Mouse (Mus musculus): ENCODE results near the gene Trim72. TPM values are rescaled to one million over a fixed set of nuclear protein-coding genes. Genes with fewer than 3 reads are reported as not detected.

Trim72 gene
- total RNA-seq (2023): 2.4 TPM

GRCm38 (mm10) chr7:128003688-128004087 is at the start of gene Trim72:
Trim72 (plus strand) TSS chr7:128003949.

GRCm38 (mm10) chr7:127967004-127967921 is 36.5 kb upstream of the Trim72 start, which contains the start of gene Fus:
Fus (plus strand) TSS chr7:127967457.

GRCm38 (mm10) chr7:127993341-127993977 is 10.3 kb upstream of the Trim72 start, which contains the start of gene Pycard:
Pycard (minus strand) TSS chr7:127993867.

Other genes with a start within 250 kb of the Trim72 start
- 10.6 TPM for gene Orai3, start 234.1 kb upstream of the Trim72 start, total RNA-seq (2023)
- 84.5 TPM for gene Setd1a, start 227.3 kb upstream of the Trim72 start, total RNA-seq (2023)
- not detected for gene Gm49388, start 218.3 kb upstream of the Trim72 start, total RNA-seq (2023)
- 5.6 TPM for gene Hsd3b7, start 203.3 kb upstream of the Trim72 start, total RNA-seq (2023)
- gene Stx4a, start 179.7 kb upstream of the Trim72 start, total RNA-seq (2023): 114 TPM
- gene Stx1b, start 179.4 kb upstream of the Trim72 start, total RNA-seq (2023): not detected
- gene Zfp646, start 127.7 kb upstream of the Trim72 start, total RNA-seq (2023): 89.5 TPM
- 20.5 TPM for gene Zfp668, start 127.1 kb upstream of the Trim72 start, total RNA-seq (2023)
- gene Prss53, start 113.0 kb upstream of the Trim72 start, total RNA-seq (2023): 0.44 TPM
- not detected for gene Gm21974, start 108.5 kb upstream of the Trim72 start, total RNA-seq (2023)
- gene Vkorc1, start 108.3 kb upstream of the Trim72 start, total RNA-seq (2023): 15.3 TPM
- gene Bckdk, start 99.9 kb upstream of the Trim72 start, total RNA-seq (2023): 36.7 TPM
- 37.3 TPM for gene Kat8, start 91.4 kb upstream of the Trim72 start, total RNA-seq (2023)
- gene Prss8, start 73.8 kb upstream of the Trim72 start, total RNA-seq (2023): not detected
- gene Prss36, start 57.2 kb upstream of the Trim72 start, total RNA-seq (2023): 1.4 TPM
- 865 TPM for gene Fus, start 36.5 kb upstream of the Trim72 start, total RNA-seq (2023)
- 60.1 TPM for gene Pycard, start 10.1 kb upstream of the Trim72 start, total RNA-seq (2023)
- 4.8 TPM for gene Itgam, start 58.7 kb downstream of the Trim72 start, total RNA-seq (2023)
- not detected for gene Gm49368, start 58.7 kb downstream of the Trim72 start, total RNA-seq (2023)
- 3.6 TPM for gene Itgax, start 125.6 kb downstream of the Trim72 start, total RNA-seq (2023)
- gene Itgad, start 150.4 kb downstream of the Trim72 start, total RNA-seq (2023): 6.2 TPM
- gene Cox6a2, start 202.4 kb downstream of the Trim72 start, total RNA-seq (2023): not detected
- 27.5 TPM for gene Armc5, start 233.4 kb downstream of the Trim72 start, total RNA-seq (2023)
- gene 9130023H24Rik, start 234.1 kb downstream of the Trim72 start, total RNA-seq (2023): 3.2 TPM
- 8.1 TPM for gene Tgfb1i1, start 242.9 kb downstream of the Trim72 start, total RNA-seq (2023)